Mouse (Mus musculus): ENCODE measurements around the gene Rtf1. TPM values are rescaled to one million over a fixed set of nuclear protein-coding genes. Genes with fewer than 3 reads are reported as not detected.
"Not testable (repeated sequence)": the region's sequence is repeated elsewhere in the genome, so short reads cannot be mapped to it uniquely, and the experiment has no call there.

Gene Rtf1
- polyA plus RNA-seq, 1 experiment from 2014 or later, result 39.2 TPM

- Histone ChIP-seq H3K4me3 (ENCODE audit: low read depth, low read length) (no peak overlapping the region), H3K27me3 (replicated peaks; ENCODE audit: insufficient read depth, low read length) (no peaks in the 10 kb centered on the region), H3K9ac (replicated peaks; ENCODE audit: low read depth) (no peak overlapping the region), H3K36me3 (ENCODE audit: insufficient read depth, low read length) (no peaks in the 10 kb centered on the region), H3K4me1 (ENCODE audit: insufficient read depth, low read depth, low read length) (no peaks in the 10 kb centered on the region), H3K4me2 (replicated peaks; ENCODE audit: low read depth, low read length) (no peak overlapping the region), H3K9me3 (ENCODE audit: low read length) (no peaks in the 10 kb centered on the region), H3K27ac (ENCODE audit: low read length) (no peak overlapping the region)
- DNase-seq (ENCODE audit: low spot score), result no peak
- WGBS, result 86% methylated on average over 2 of the region's 2 CpGs
- TF ChIP-seq CTCF (IDR thresholded peaks at IDR 0.05), result no peak
- no peak for TF ChIP-seq EP300 (IDR thresholded peaks at IDR 0.05)
- ATAC-seq, result no peak
Observed at GRCm38 (mm10) chr2:119694826-119695225, 20.0 kb downstream of the Rtf1 start.

DNA sequence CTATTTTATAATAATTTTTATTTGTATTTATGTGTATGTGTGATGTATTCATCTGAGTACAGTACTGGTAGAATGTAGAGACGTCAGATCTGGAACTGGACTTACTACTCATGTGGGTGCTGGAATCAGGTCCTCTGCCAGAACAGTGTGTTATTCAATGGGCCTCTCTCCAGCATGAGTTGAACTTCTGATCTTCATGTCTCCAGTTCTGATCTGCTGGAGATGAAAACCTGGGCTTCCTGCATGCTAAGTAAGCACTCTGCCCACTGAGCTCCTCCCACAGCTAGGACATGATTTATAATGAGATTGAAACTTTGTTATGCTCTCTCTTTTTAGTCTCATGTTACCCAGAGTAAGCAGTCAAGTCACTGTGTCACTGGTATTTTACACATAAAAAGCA is 21.2 kb downstream of the Rtf1 start:
- no peak overlapping the region for H3K4me2 ChIP-seq (replicated peaks; ENCODE audit: low read depth, low read length)
- WGBS, result 41% methylated on average over 1 of the region's 1 CpGs
- no peak overlapping the region for H3K27ac ChIP-seq (ENCODE audit: low read length)
- no peaks in the 10 kb centered on the region for H3K4me1 ChIP-seq (ENCODE audit: insufficient read depth, low read depth, low read length)
- TF ChIP-seq EP300 (IDR thresholded peaks at IDR 0.05) (no peak), CTCF (IDR thresholded peaks at IDR 0.05) (no peak)
- H3K36me3 ChIP-seq (ENCODE audit: insufficient read depth, low read length), result no peaks in the 10 kb centered on the region
- H3K27me3 ChIP-seq (replicated peaks; ENCODE audit: insufficient read depth, low read length), result no peaks in the 10 kb centered on the region
- DNase-seq (ENCODE audit: low spot score), result no peak
- H3K9me3 ChIP-seq (ENCODE audit: low read length), result no peaks in the 10 kb centered on the region
- no peak overlapping the region for H3K9ac ChIP-seq (replicated peaks; ENCODE audit: low read depth)
- ATAC-seq, result no peak
- no peak overlapping the region for H3K4me3 ChIP-seq (ENCODE audit: low read depth, low read length)

GRCm38 (mm10) chr2:119698472-119698871 is 23.6 kb downstream of the Rtf1 start:
- ATAC-seq, result no peak
- Histone ChIP-seq H3K9ac (replicated peaks; ENCODE audit: low read depth) (no peak overlapping the region), H3K4me3 (ENCODE audit: low read depth, low read length) (no peak overlapping the region), H3K9me3 (ENCODE audit: low read length) (no peaks in the 10 kb centered on the region), H3K4me1 (ENCODE audit: insufficient read depth, low read depth, low read length) (no peaks in the 10 kb centered on the region), H3K27ac (ENCODE audit: low read length) (no peak overlapping the region), H3K27me3 (replicated peaks; ENCODE audit: insufficient read depth, low read length) (no peaks in the 10 kb centered on the region), H3K4me2 (replicated peaks; ENCODE audit: low read depth, low read length) (no peak overlapping the region), H3K36me3 (ENCODE audit: insufficient read depth, low read length) (no peaks in the 10 kb centered on the region; the same call in 1 of the 2 replicates)
- TF ChIP-seq CTCF (IDR thresholded peaks at IDR 0.05) (no peak), EP300 (IDR thresholded peaks at IDR 0.05) (no peak)
- DNase-seq (ENCODE audit: low spot score), result peak; percentile 10
- WGBS, result 91% methylated on average over 2 of the region's 2 CpGs

- Histone ChIP-seq H3K4me2 (replicated peaks; ENCODE audit: low read depth, low read length) (no peak overlapping the region), H3K9me3 (ENCODE audit: low read length) (no peaks in the 10 kb centered on the region), H3K9ac (replicated peaks; ENCODE audit: low read depth) (no peak overlapping the region), H3K4me1 (ENCODE audit: insufficient read depth, low read depth, low read length) (no peaks in the 10 kb centered on the region), H3K27ac (ENCODE audit: low read length) (no peak overlapping the region), H3K36me3 (ENCODE audit: insufficient read depth, low read length) (no peaks in the 10 kb centered on the region; the same call in 1 of the 2 replicates), H3K4me3 (ENCODE audit: low read depth, low read length) (no peak overlapping the region), H3K27me3 (replicated peaks; ENCODE audit: insufficient read depth, low read length) (no peaks in the 10 kb centered on the region)
- no peak for DNase-seq (ENCODE audit: low spot score)
- no peak for TF ChIP-seq EP300 (IDR thresholded peaks at IDR 0.05)
- no peak for TF ChIP-seq CTCF (IDR thresholded peaks at IDR 0.05)
- ATAC-seq, result no peak
- 92% methylated on average over 3 of the region's 3 CpGs for WGBS
Observed at GRCm38 (mm10) chr2:119699962-119700361, 25.1 kb downstream of the Rtf1 start.

DNA sequence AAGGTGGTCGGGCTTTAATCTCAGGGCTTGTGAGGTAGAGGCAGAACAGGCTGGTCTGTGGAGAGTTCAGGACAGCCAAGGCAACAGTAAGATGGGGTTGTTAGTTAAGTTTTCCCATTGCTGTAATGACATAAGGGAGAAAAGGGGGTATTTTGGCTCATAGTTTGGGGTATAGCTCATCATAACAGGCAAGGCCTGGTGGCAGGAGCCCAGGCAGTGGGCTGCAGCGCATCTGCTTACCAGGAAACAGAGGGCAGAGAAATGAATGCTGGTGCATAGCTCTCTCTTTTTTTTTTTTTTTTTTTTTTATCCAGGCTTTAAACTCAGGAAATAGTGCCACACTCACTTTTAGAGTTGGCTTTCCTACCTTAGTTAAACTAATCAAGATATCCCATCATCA is 28.3 kb downstream of the Rtf1 start:
- H3K4me2 ChIP-seq (replicated peaks; ENCODE audit: low read depth, low read length), result no peak overlapping the region
- ATAC-seq, result no peak
- 94% methylated on average over 2 of the region's 2 CpGs for WGBS

GRCm38 (mm10) chr2:119707676-119708075 is 32.8 kb downstream of the Rtf1 start:
- Histone ChIP-seq H3K4me3 (ENCODE audit: low read depth, low read length) (no peak overlapping the region), H3K36me3 (ENCODE audit: insufficient read depth, low read length) (peaks cover 3% of the 10 kb centered on the region), H3K4me1 (ENCODE audit: insufficient read depth, low read depth, low read length) (no peaks in the 10 kb centered on the region), H3K9me3 (ENCODE audit: low read length) (no peaks in the 10 kb centered on the region), H3K27me3 (replicated peaks; ENCODE audit: insufficient read depth, low read length) (no peaks in the 10 kb centered on the region), H3K27ac (ENCODE audit: low read length) (no peak overlapping the region), H3K4me2 (replicated peaks; ENCODE audit: low read depth, low read length) (no peak overlapping the region), H3K9ac (replicated peaks; ENCODE audit: low read depth) (no peak overlapping the region)
- WGBS, result 68% methylated on average over 3 of the region's 3 CpGs
- TF ChIP-seq CTCF (IDR thresholded peaks at IDR 0.05) (no peak), EP300 (IDR thresholded peaks at IDR 0.05) (no peak)
- ATAC-seq (no peak), DNase-seq (ENCODE audit: low spot score) (no peak)

More for the DNA sequence above, 28.3 kb downstream of the Rtf1 start:
- Histone ChIP-seq H3K27ac (ENCODE audit: low read length) (no peak overlapping the region), H3K36me3 (ENCODE audit: insufficient read depth, low read length) (peaks cover 3% of the 10 kb centered on the region), H3K4me3 (ENCODE audit: low read depth, low read length) (no peak overlapping the region), H3K9ac (replicated peaks; ENCODE audit: low read depth) (no peak overlapping the region), H3K9me3 (ENCODE audit: low read length) (no peaks in the 10 kb centered on the region), H3K27me3 (replicated peaks; ENCODE audit: insufficient read depth, low read length) (no peaks in the 10 kb centered on the region), H3K4me1 (ENCODE audit: insufficient read depth, low read depth, low read length) (no peaks in the 10 kb centered on the region)
- no peak for TF ChIP-seq CTCF (IDR thresholded peaks at IDR 0.05)
- TF ChIP-seq EP300 (IDR thresholded peaks at IDR 0.05), result no peak
- DNase-seq (ENCODE audit: low spot score), result no peak

GRCm38 (mm10) chr2:119710011-119710410 is 35.1 kb downstream of the Rtf1 start:
- no peak overlapping the region for H3K27ac ChIP-seq (ENCODE audit: low read length)
- no peak overlapping the region for H3K4me2 ChIP-seq (replicated peaks; ENCODE audit: low read depth, low read length)
- ATAC-seq (no peak), DNase-seq (ENCODE audit: low spot score) (no peak)
- no peak overlapping the region for H3K4me3 ChIP-seq (ENCODE audit: low read depth, low read length)
- no peaks in the 10 kb centered on the region for H3K9me3 ChIP-seq (ENCODE audit: low read length)
- H3K4me1 ChIP-seq (ENCODE audit: insufficient read depth, low read depth, low read length), result no peaks in the 10 kb centered on the region
- WGBS, result 95% methylated on average over 3 of the region's 3 CpGs
- no peak overlapping the region for H3K9ac ChIP-seq (replicated peaks; ENCODE audit: low read depth)
- TF ChIP-seq EP300 (IDR thresholded peaks at IDR 0.05), result no peak
- no peak for TF ChIP-seq CTCF (IDR thresholded peaks at IDR 0.05)
- H3K36me3 ChIP-seq (ENCODE audit: insufficient read depth, low read length), result peaks cover 13% of the 10 kb centered on the region; the same call in 1 of the 2 replicates
- H3K27me3 ChIP-seq (replicated peaks; ENCODE audit: insufficient read depth, low read length), result no peaks in the 10 kb centered on the region

- not testable (repeated sequence) for H3K9ac ChIP-seq (replicated peaks; ENCODE audit: low read depth); H3K4me1 ChIP-seq (ENCODE audit: insufficient read depth, low read depth, low read length); H3K27me3 ChIP-seq (replicated peaks; ENCODE audit: insufficient read depth, low read length); DNase-seq (ENCODE audit: low spot score); ATAC-seq; H3K4me2 ChIP-seq (replicated peaks; ENCODE audit: low read depth, low read length); H3K9me3 ChIP-seq (ENCODE audit: low read length); H3K27ac ChIP-seq (ENCODE audit: low read length); H3K4me3 ChIP-seq (ENCODE audit: low read depth, low read length)
- H3K36me3 ChIP-seq (ENCODE audit: insufficient read depth, low read length), result peaks cover 28% of the 10 kb centered on the region; the same call in 1 of the 2 replicates
- 87% methylated on average over 2 of the region's 2 CpGs for WGBS
Observed at GRCm38 (mm10) chr2:119715868-119716267, 41.0 kb downstream of the Rtf1 start.
